ENCODE assay signal across 8 mouse cellular contexts in genomic region chr14:7888811-7889651, GRCm38 (mm10).
DNase-seq lines count a peak whose midpoint lies in the region; ATAC-seq and TF ChIP-seq lines count a peak whose summit lies in the region.

No protein-coding gene starts in this region.

- H3K4me3 ChIP-seq in left cerebral cortex, adult 2 months = no peak overlapping the region
- no peak overlapping the region for H3K4me3 ChIP-seq in midbrain, embryonic 14.5 days (replicated peaks; ENCODE audit: low read depth, low read length)

- H3K36me3 ChIP-seq in midbrain, embryonic 14.5 days (ENCODE audit: control insufficient read depth, insufficient read depth, low read length) = peaks cover 46% of the 10 kb centered on the region

- no peaks in the 10 kb centered on the region for H3K27me3 ChIP-seq in midbrain, embryonic 14.5 days (ENCODE audit: control insufficient read depth, insufficient read depth, low read length)

- 45% methylated on average over 11 of the region's 11 CpGs for WGBS in midbrain, embryonic 14.5 days

- intact Hi-C loops in left cerebral cortex, adult 2 months (cut with DNase I) = loop anchor here (2.0 to 5.0 kb wide), 2 partner anchors 37 to 70 kb away; no protein-coding TSS in a partner anchor

- H3K27ac ChIP-seq in left cerebral cortex, adult 2 months = peak overlapping the region; percentile 91
- peak overlapping the region; percentile 74 for H3K27ac ChIP-seq in midbrain, embryonic 14.5 days (replicated peaks; ENCODE audit: low read depth, low read length)

- H3K9me3 ChIP-seq in midbrain, embryonic 14.5 days (ENCODE audit: control insufficient read depth, low read length) = no peaks in the 10 kb centered on the region

- peaks cover 11% of the 10 kb centered on the region; the same call in 1 of the 2 replicates for H3K4me1 ChIP-seq in midbrain, embryonic 14.5 days (ENCODE audit: control insufficient read depth, insufficient read depth, low read length)

- 0 out of 2 replicates have a peak overlapping the region, but pooled peaks have one; percentile 6 for H3K9ac ChIP-seq in midbrain, embryonic 14.5 days (replicated peaks; ENCODE audit: low read length)

- no peak overlapping the region for H3K4me2 ChIP-seq in midbrain, embryonic 14.5 days (ENCODE audit: low read length)

- DNase-seq in adrenal gland, adult 2 months = peak; percentile 62
- DNase-seq in adrenal gland, adult 18-20 months (ENCODE audit: low spot score in 2 of 2) = no peak
- peak; percentile 24 for DNase-seq in CD4-positive, CD25-positive, alpha-beta regulatory T cell, adult 2 months (ENCODE audit: low read depth, low spot score)
- peak; percentile 19 to 36 for DNase-seq in cerebellum, postnatal 36 days
- DNase-seq in left cerebral cortex, adult 2 months (ENCODE audit: extremely low spot score in 1 of 2, low spot score in 2 of 2) = peak; percentile 50 to 57
- peak; percentile 79 for DNase-seq in midbrain, embryonic 14.5 days
- peak; percentile 35 for DNase-seq in thymus, postnatal 4 days

- no peak for TF ChIP-seq CTCF in left cerebral cortex, adult 2 months (IDR thresholded peaks at IDR 0.05)

- ATAC-seq in hematopoietic stem cell, adult 5-6 weeks (replicated peaks in 1 of 2; ENCODE audit: insufficient read depth in 1 of 2, low FRiP score in 2 of 2, low TSS enrichment in 1 of 2, low read depth in 1 of 2, poor library complexity in 2 of 2, severe bottlenecking in 2 of 2) = peak; percentile 86 to 91
- peak; percentile 75 for ATAC-seq in midbrain, embryonic 14.5 days (ENCODE audit: low FRiP score, low TSS enrichment)

Comparison
In these comparisons a context has a peak if more than half of its experiments do, and no peak if none do; other contexts are left out.
1. DNase-seq: peak in adrenal gland, adult 2 months (single experiment), CD4-positive, CD25-positive, alpha-beta regulatory T cell, adult 2 months (single experiment), cerebellum, postnatal 36 days (2 of 2), left cerebral cortex, adult 2 months (2 of 2), midbrain, embryonic 14.5 days (single experiment) and thymus, postnatal 4 days (single experiment); none in adrenal gland, adult 18-20 months (0 of 2).